Mouse (Mus musculus) left cerebral cortex, adult 11 months (tissue): ENCODE results near the gene D10Jhu81e.
"Not testable (repeated sequence)": the region's sequence is repeated elsewhere in the genome, so short reads cannot be mapped to it uniquely, and the experiment has no call there.

Source experiments
- DNase-seq: peaks from one replicate; pipeline ENCODE4 v3.0.0; 2022; ENCODE audit warnings: low spot score

D10Jhu81e gene

DNA sequence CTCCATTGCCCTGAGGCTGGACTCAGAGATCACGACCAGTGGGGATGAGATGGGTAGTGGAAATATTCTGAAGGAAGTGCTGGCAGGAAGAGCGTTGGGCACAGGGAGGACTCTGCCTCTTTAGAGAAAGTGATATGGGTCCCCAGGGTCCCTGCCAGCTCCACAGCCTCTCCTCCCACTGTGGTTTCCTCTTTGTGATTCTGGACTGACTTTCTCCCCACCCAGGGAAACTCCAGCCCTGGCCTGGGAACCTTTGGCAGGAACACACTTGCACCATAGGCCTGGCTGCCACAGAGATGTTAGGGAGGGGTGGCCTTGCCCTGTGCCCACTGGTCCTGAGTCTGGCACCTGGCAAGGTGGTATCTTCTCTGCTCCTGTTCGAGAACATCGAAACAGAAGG, 39.6 kb downstream of the D10Jhu81e start:
- DNase-seq = no peak

DNA sequence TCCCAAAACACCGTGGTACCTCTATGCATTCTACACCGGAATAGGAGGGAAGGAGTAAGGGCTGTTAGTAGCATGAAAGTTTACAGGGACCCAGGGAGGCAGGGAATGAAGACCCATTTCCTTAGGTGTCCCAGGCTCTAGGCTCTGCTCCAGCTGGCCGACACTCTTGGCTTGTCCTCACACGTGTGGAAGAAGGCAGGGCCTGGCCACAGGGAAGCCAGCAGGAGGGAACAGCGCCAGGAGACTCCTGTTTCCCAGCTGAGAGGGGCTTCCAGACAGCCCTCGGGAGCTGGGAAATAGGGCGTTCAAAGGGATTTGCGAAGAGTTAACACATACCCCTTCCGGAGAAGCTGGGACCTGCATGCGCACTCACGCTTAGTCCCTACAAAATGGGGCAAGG, 40.2 kb downstream of the D10Jhu81e start:
- no peak for DNase-seq

DNA sequence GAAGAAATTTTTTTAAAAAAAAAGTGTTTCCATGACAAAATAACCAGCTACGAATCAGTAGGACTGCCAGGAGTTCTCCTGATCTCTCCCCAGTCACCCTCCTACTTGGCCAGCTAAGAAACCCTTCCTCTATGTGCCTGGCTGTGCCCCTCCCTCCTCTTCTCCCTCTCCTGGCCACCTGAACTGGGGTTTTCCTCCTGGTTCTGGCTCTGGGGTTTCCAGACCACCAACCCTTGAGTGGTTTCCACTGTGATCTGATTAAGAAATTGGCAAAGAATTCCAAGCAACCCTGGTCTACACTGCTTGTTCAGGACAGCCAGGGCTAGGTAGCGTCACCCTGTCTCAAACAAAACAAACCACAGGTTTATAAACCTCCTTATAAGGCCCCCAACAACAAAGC, 40.9 kb downstream of the D10Jhu81e start:
- DNase-seq = no peak

DNA sequence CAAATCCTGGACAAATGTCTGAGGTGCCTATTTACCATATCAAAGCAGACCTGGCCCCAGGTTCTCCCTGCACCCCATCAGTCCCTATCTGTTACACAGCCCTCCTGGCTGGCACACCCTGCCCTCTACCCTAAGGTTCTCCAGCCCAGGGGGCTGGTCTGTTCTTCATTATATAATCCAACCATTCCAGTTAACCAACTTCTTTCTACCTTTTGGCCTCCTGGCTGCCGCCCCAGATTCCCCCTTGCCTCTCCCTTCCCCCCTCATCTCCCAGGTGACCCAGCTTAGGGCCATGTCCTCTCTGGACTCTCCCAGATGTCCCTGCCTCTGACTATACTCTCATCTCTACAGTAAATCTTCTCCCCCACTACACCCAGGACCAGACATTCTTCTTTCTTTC, 41.7 kb downstream of the D10Jhu81e start:
- DNase-seq = no peak

DNA sequence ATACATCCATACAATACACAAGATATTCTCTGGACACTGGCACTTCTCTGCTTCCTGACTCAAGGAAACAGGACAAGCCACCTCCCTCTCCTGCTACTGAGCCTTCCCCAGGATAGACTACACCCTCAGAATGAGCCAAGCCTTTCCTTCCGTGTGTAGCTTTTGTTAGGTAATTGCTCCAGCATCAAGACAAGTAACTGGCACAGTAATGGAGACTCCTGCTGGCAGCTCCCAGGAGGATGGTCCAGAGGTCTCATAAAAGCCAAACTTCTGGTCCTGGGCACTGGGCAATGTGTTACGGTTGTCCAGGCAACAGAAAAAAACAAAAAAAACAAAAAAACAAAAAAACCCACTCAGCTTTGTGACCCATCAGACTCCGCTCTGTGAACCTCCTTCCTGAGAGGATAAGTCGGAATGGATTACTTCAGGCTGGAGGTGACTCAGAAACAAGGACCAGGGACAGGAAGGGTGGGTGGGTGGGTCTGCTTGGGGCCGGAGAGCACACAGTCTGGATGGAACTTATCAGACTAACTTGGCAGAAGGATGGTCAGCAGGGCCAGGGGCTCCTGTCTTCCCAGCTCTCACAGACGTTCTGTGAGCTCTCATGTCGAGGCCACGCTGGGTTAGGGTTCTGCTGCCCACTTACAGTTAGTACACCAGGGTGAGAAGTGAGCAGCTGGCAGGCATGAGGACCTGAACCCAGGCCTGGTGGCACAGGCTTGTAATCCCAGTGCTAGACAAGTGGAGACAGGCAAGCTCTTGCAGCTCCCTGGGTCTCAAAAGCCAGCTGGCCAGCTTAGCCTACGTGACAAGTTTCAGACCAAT, 42.3 kb downstream of the D10Jhu81e start:
- DNase-seq = no peak

DNA sequence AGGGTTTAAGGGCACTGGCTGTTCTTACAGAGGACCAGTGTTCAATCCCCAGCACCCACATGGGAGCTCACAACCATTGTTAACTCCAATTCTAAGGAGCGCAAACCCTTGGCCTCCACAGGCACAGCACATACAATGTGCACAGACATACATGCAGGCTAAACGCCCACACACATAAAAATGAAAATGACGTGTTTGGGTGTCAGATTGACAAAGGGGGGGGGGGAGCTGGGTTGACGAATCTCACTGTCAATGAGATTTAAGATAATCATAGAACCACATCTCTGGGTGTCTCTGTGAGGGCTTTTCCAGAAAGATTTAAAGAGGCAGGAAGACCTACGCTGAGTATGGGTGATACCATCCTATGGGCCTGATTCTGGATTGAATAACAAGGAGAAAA, 43.3 kb downstream of the D10Jhu81e start:
- DNase-seq = no peak

DNA sequence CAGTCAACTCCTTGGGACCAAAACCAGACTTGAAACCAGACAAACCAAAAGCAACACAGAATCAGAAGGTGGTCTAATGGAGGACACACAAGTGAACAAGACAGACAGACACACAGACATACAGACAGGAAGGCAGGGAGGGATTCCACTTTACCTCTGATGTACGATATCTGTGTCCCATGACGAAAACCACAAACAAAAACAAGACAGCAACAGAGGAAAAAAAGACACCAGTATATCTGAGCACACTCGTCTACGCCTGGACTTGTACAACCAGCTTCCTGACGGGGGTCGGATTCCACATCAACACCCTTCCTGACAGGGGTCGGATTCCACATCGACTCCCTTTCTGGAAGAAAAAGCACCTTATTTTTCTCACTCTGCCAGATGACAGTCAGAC, 44.5 kb downstream of the D10Jhu81e start:
- DNase-seq = not testable (repeated sequence)

DNA sequence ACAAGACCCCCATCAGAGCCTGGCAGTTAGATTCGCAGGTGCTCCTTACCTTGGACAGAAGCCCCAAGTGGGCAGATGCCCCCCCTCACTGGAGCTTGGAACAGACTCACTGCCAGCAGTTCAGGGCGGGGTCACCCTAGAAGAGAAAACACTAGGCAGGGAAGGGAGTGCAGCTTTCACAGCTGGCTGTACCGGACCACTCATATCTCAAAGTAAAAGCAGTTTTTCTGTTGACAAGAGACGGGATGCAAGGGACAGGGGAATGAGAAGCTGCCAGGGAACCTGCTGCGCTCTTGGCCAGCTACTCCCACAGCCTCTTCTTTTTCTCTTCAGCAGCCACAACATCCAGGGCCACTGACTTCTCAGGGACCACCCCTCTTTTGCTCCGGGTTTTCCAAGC, 45.4 kb downstream of the D10Jhu81e start:
- DNase-seq = not testable (repeated sequence)

DNA sequence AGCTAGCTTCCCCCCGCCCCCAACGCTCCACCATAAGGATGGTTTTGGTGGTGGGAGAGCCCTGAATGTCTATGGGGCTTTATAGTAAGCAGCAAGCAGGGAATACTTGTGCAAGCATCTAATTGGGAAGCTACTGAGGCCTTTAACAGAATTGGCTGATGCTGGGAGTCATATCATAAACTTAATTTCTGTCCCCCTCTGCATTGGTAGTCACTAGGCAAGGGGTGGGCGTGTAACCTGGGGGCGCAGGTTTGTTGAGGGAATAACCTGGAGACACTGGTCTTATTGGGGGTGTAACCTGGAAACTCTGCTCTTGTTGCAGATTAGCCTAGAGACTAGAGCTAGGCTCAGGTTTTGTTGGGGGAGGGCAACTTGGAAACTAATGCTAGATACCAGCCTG, 50.2 kb downstream of the D10Jhu81e start:
- DNase-seq = no peak

DNA sequence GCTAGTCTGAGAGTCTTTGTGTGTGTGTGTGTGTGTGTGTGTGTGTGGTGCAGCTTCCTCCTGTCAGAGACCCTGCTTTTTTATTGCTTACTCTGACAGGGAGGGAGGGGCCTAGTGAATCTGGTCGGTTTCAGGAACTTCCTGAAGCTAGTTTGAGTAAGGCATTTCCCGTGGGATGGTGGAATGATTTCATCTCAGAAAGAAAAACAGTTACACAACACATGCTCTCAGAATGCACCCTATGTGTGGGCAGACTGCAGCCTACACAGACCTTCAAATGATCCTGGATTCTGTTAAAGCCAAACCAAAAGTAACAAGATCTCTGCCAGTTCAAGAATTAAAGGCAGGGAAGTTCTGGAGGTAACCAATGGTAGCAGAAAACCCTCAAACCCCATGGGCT, 54.4 kb downstream of the D10Jhu81e start:
- no peak for DNase-seq

DNA sequence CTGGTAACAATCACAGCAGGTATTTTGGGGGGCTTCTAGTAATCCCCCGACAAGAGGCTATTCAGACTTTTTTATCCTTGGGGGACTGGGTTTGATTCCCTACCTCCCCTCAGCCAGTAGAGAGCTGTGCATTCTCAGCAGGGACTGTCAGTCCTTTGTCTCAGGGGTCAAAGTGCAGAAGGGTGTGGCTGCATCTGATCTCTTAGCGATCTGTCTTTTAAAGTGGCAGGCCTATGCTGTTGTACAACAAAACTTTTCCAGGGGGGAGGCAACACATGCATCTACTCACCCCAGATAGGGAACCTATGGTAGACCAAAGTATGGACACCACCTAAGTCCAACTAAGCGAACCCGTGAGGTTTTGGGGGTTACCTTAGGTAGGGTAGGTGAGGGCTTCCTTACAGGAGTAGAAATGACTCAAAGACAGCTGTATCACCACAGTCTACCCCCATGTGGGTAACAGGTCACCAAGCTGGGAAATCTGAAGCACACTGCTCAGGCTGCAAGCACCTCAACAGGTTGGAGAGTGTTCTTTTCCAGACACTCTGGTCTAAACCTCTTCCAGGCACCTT, 55.0 kb downstream of the D10Jhu81e start:
- DNase-seq = no peak
